Mouse (Mus musculus) retina, postnatal 7 days (tissue): Measurements from ENCODE around the gene Kcnq2.

Source experiments
- DNase-seq: peaks from one replicate; pipeline ENCODE4 v3.0.0-alpha.2; 2012; ENCODE audit warnings: low read depth, low spot score

The Kcnq2 gene

GRCm38 (mm10) chr2:181147546-181148317, 12.6 kb upstream of the Kcnq2 start:
- no peak for DNase-seq

GRCm38 (mm10) chr2:181146976-181147545, 12.0 kb upstream of the Kcnq2 start:
- no peak for DNase-seq

- no peak for DNase-seq
Measured at GRCm38 (mm10) chr2:181144675-181145074, 9.6 kb upstream of the Kcnq2 start.

- DNase-seq: no peak
Measured at GRCm38 (mm10) chr2:181143509-181144276, 8.6 kb upstream of the Kcnq2 start.

GRCm38 (mm10) chr2:181142703-181143135, 7.6 kb upstream of the Kcnq2 start:
- DNase-seq: no peak

- no peak for DNase-seq
Measured at GRCm38 (mm10) chr2:181139641-181140193, 4.6 kb upstream of the Kcnq2 start.

- no peak for DNase-seq
Measured at GRCm38 (mm10) chr2:181136934-181137333, 1.8 kb upstream of the Kcnq2 start.

GRCm38 (mm10) chr2:181135446-181135818, 332 bp upstream of the Kcnq2 start:
- DNase-seq: no peak

GRCm38 (mm10) chr2:181133837-181134590, 1.1 kb downstream of the Kcnq2 start:
- DNase-seq: no peak

GRCm38 (mm10) chr2:181130245-181130644, 4.9 kb downstream of the Kcnq2 start:
- no peak for DNase-seq

GRCm38 (mm10) chr2:181128963-181129362, 6.1 kb downstream of the Kcnq2 start:
- no peak for DNase-seq

GRCm38 (mm10) chr2:181127786-181128185, 7.3 kb downstream of the Kcnq2 start:
- no peak for DNase-seq

- no peak for DNase-seq
Measured at GRCm38 (mm10) chr2:181125726-181126455, 9.2 kb downstream of the Kcnq2 start.

GRCm38 (mm10) chr2:181122642-181123041, 12.5 kb downstream of the Kcnq2 start:
- DNase-seq: no peak

GRCm38 (mm10) chr2:181120922-181121449, 14.1 kb downstream of the Kcnq2 start:
- DNase-seq: no peak

- no peak for DNase-seq
Measured at GRCm38 (mm10) chr2:181119952-181120351, 15.1 kb downstream of the Kcnq2 start.

GRCm38 (mm10) chr2:181116436-181116835, 18.7 kb downstream of the Kcnq2 start:
- no peak for DNase-seq

GRCm38 (mm10) chr2:181115367-181115766, 19.7 kb downstream of the Kcnq2 start:
- DNase-seq: no peak

GRCm38 (mm10) chr2:181113762-181114361, 21.2 kb downstream of the Kcnq2 start:
- DNase-seq: no peak

- no peak for DNase-seq
Measured at GRCm38 (mm10) chr2:181111665-181112064, 23.4 kb downstream of the Kcnq2 start.
